Mouse (Mus musculus) lung, postnatal 14 days (tissue): Measurements from ENCODE around the gene Daam2.
A peak's percentile ranks its signal among the peaks of the same experiment; 100 is the strongest.

Experiments used
- DNase-seq: peaks from one replicate; pipeline ENCODE4 v3.0.0; 2021

The Daam2 gene

GRCm38 (mm10) chr17:49530215-49530614 lies 33.9 kb downstream of the Daam2 start:
- peak; percentile 68 for DNase-seq

GRCm38 (mm10) chr17:49528503-49529205 lies 35.5 kb downstream of the Daam2 start:
- peak; percentile 31 for DNase-seq

GRCm38 (mm10) chr17:49528033-49528432 lies 36.1 kb downstream of the Daam2 start:
- DNase-seq: no peak

GRCm38 (mm10) chr17:49526566-49526965 lies 37.6 kb downstream of the Daam2 start:
- DNase-seq: no peak

- DNase-seq: no peak
Measured at GRCm38 (mm10) chr17:49525911-49526310, 38.2 kb downstream of the Daam2 start.

GRCm38 (mm10) chr17:49524584-49524983 lies 39.6 kb downstream of the Daam2 start:
- DNase-seq: no peak

- DNase-seq: no peak
Measured at GRCm38 (mm10) chr17:49522435-49522834, 41.7 kb downstream of the Daam2 start.

- no peak for DNase-seq
Measured at GRCm38 (mm10) chr17:49522002-49522401, 42.1 kb downstream of the Daam2 start.

GRCm38 (mm10) chr17:49520674-49521073 lies 43.5 kb downstream of the Daam2 start:
- DNase-seq: no peak

- DNase-seq: no peak
Measured at GRCm38 (mm10) chr17:49519576-49520247, 44.4 kb downstream of the Daam2 start.

- DNase-seq: no peak
Measured at GRCm38 (mm10) chr17:49517091-49517490, 47.1 kb downstream of the Daam2 start.

- no peak for DNase-seq
Measured at GRCm38 (mm10) chr17:49515678-49516077, 48.5 kb downstream of the Daam2 start.

- DNase-seq: no peak
Measured at GRCm38 (mm10) chr17:49515141-49515540, 49.0 kb downstream of the Daam2 start.

- peak; percentile 38 for DNase-seq
Measured at GRCm38 (mm10) chr17:49512671-49513085, 51.5 kb downstream of the Daam2 start.

- DNase-seq: no peak
Measured at GRCm38 (mm10) chr17:49509431-49509830, 54.7 kb downstream of the Daam2 start.

GRCm38 (mm10) chr17:49503246-49503900 lies 60.8 kb downstream of the Daam2 start:
- DNase-seq: no peak

- DNase-seq: no peak
Measured at GRCm38 (mm10) chr17:49500234-49500633, 63.9 kb downstream of the Daam2 start.

GRCm38 (mm10) chr17:49499635-49500034 lies 64.5 kb downstream of the Daam2 start:
- no peak for DNase-seq

GRCm38 (mm10) chr17:49498169-49498568 lies 66.0 kb downstream of the Daam2 start:
- no peak for DNase-seq

GRCm38 (mm10) chr17:49493276-49493675 lies 70.9 kb downstream of the Daam2 start:
- DNase-seq: no peak

- no peak for DNase-seq
Measured at GRCm38 (mm10) chr17:49489098-49489497, 75.0 kb downstream of the Daam2 start.

GRCm38 (mm10) chr17:49484435-49484834 lies 79.7 kb downstream of the Daam2 start:
- DNase-seq: no peak

GRCm38 (mm10) chr17:49481876-49482275 lies 82.3 kb downstream of the Daam2 start:
- no peak for DNase-seq

- peak; percentile 45 for DNase-seq
Measured at GRCm38 (mm10) chr17:49477370-49477769, 86.8 kb downstream of the Daam2 start.
